Mouse (Mus musculus) gastrocnemius, adult 8-10 months (tissue): ENCODE results near the gene Topors. TPM values are rescaled to one million over a fixed set of nuclear protein-coding genes. Genes with fewer than 3 reads are reported as not detected.
A peak's percentile ranks its signal among the peaks of the same experiment; 100 is the strongest.

ENCODE experiments used
- DNase-seq, 2 experiments: peaks; one replicate each; pipeline ENCODE4 v3.0.0; 2022; ENCODE audit warnings: low spot score in 2 of 2
- total RNA-seq, 4 experiments: library from RNA; stranded (reverse); gene quantifications; 2 replicates each; pipeline ENCODE4 v1.2.4; 2022

The Topors gene
- total RNA-seq, 4 experiments from 2014 or later = 6.8 to 9.2 (median 8.1) TPM

GRCm38 (mm10) chr4:40250984-40251383, 18.7 kb downstream of the Topors start:
- no peak for DNase-seq

- DNase-seq = no peak
Measured at GRCm38 (mm10) chr4:40244035-40244434, 25.6 kb downstream of the Topors start.

- DNase-seq = no peak
Measured at GRCm38 (mm10) chr4:40243006-40243405, 26.6 kb downstream of the Topors start.

- no peak for DNase-seq
Measured at GRCm38 (mm10) chr4:40241928-40242327, 27.7 kb downstream of the Topors start.

GRCm38 (mm10) chr4:40240272-40240744, 29.3 kb downstream of the Topors start:
- no peak for DNase-seq

- no peak for DNase-seq
Measured at GRCm38 (mm10) chr4:40239409-40240271, 30.0 kb downstream of the Topors start, which contains the start of gene Ddx58. Gene Ddx58, minus strand, starts transcription at chr4:40239828.

- DNase-seq = peak in 1 of 2 experiments; percentile 28
Measured at GRCm38 (mm10) chr4:40238483-40239408, 30.9 kb downstream of the Topors start.

- DNase-seq = no peak
Measured at GRCm38 (mm10) chr4:40236829-40237228, 32.8 kb downstream of the Topors start.

GRCm38 (mm10) chr4:40234256-40234655, 35.4 kb downstream of the Topors start:
- no peak for DNase-seq

GRCm38 (mm10) chr4:40233062-40233664, 36.5 kb downstream of the Topors start:
- no peak for DNase-seq

- DNase-seq = no peak
Measured at GRCm38 (mm10) chr4:40229723-40230122, 39.9 kb downstream of the Topors start.

- DNase-seq = no peak
Measured at GRCm38 (mm10) chr4:40227886-40228285, 41.8 kb downstream of the Topors start.

- DNase-seq = no peak
Measured at GRCm38 (mm10) chr4:40227131-40227530, 42.5 kb downstream of the Topors start.

- DNase-seq = no peak
Measured at GRCm38 (mm10) chr4:40226095-40226494, 43.6 kb downstream of the Topors start.

- no peak for DNase-seq
Measured at GRCm38 (mm10) chr4:40221876-40222585, 47.6 kb downstream of the Topors start.

GRCm38 (mm10) chr4:40221004-40221760, 48.5 kb downstream of the Topors start:
- DNase-seq = no peak

GRCm38 (mm10) chr4:40220437-40220836, 49.2 kb downstream of the Topors start:
- DNase-seq = no peak

GRCm38 (mm10) chr4:40218382-40218781, 51.3 kb downstream of the Topors start:
- DNase-seq = no peak

- DNase-seq = no peak
Measured at GRCm38 (mm10) chr4:40217910-40218309, 51.7 kb downstream of the Topors start.

- DNase-seq = no peak
Measured at GRCm38 (mm10) chr4:40212177-40212576, 57.5 kb downstream of the Topors start.
